Mouse (Mus musculus) CH12.LX (cell line): ENCODE measurements around the gene Tmed5. TPM values are rescaled to one million over a fixed set of nuclear protein-coding genes. Genes with fewer than 3 reads are reported as not detected.

Experiments
- DNase-seq: peaks from one replicate; pipeline ENCODE4 v3.0.0-alpha.2; 2013; ENCODE audit errors: extremely low read depth
- H3K27ac ChIP-seq: 2 replicates; pipeline ENCODE4 v1.5.1; 2012; ENCODE audit warnings: low read depth, mild to moderate bottlenecking, control low read depth, moderate library complexity; ENCODE audit not compliant: insufficient read depth
- H3K27me3 ChIP-seq: replicated peaks from 2 replicates; pipeline ENCODE3; 2012; ENCODE audit warnings: inconsistent platforms
- H3K36me3 ChIP-seq, 2 experiments: replicated peaks in 1 of 2; 2 replicates each; pipeline versions ENCODE3 to v1.6.1; 2012; ENCODE audit warnings: inconsistent platforms in 1 of 2, low read length in 1 of 2, mild to moderate bottlenecking in 1 of 2, mixed read lengths in 1 of 2, moderate library complexity in 1 of 2; ENCODE audit not compliant: control insufficient read depth in 1 of 2, insufficient read depth in 1 of 2
- H3K4me1 ChIP-seq, 2 experiments: 2 replicates each; pipeline ENCODE4 v1.6.1; 2012; ENCODE audit warnings: inconsistent platforms in 1 of 2, moderate library complexity in 1 of 2; ENCODE audit not compliant: insufficient read depth in 2 of 2, control insufficient read depth in 1 of 2
- H3K4me2 ChIP-seq: 2 replicates; pipeline ENCODE4 v1.6.1; 2012; ENCODE audit warnings: low read depth, mild to moderate bottlenecking, control low read depth; ENCODE audit not compliant: poor library complexity, insufficient read depth, severe bottlenecking
- H3K4me3 ChIP-seq, 3 experiments: fragments of 150-350 bp in 1 of 3; sonication (generic) in 1 of 3; replicated peaks in 1 of 3; 2 replicates each; pipeline versions ENCODE3 to v1.5.1; 2011 to 2012; ENCODE audit warnings: low read depth in 2 of 3, low read length in 2 of 3, mild to moderate bottlenecking in 2 of 3, moderate library complexity in 2 of 3, control low read depth in 1 of 3, improper control_type of control experiment in 1 of 3, inconsistent platforms in 1 of 3, mixed read lengths in 1 of 3; ENCODE audit not compliant: poor library complexity in 1 of 3
- H3K79me2 ChIP-seq: replicated peaks from 2 replicates; pipeline ENCODE4 v1.6.1; 2012; ENCODE audit warnings: mild to moderate bottlenecking, moderate library complexity; ENCODE audit not compliant: control insufficient read depth, poor library complexity, insufficient read depth, severe bottlenecking; ENCODE audit errors: extremely low read depth
- H3K9ac ChIP-seq: 2 replicates; pipeline ENCODE4 v1.6.1; 2012; ENCODE audit warnings: low read depth, mild to moderate bottlenecking, control low read depth, moderate library complexity; ENCODE audit not compliant: insufficient read depth
- H3K9me3 ChIP-seq: replicated peaks from 2 replicates; pipeline ENCODE3; 2012; ENCODE audit warnings: low read length, inconsistent platforms, mixed read lengths
- BHLHE40 ChIP-seq: IDR thresholded peaks from 2 replicates; pipeline ENCODE4 v1.6.1; 2011; ENCODE audit warnings: mild to moderate bottlenecking, low read depth, low read length, improper control_type of control experiment
- CHD2 ChIP-seq: IDR thresholded peaks from 2 replicates; pipeline ENCODE4 v1.6.1; 2011; ENCODE audit warnings: low read length, improper control_type of control experiment
- CTCF ChIP-seq, 2 experiments: IDR thresholded peaks in 1 of 2; conservative IDR thresholded peaks in 1 of 2; 2 replicates each; pipeline ENCODE4 v1.5.1; 2011 to 2012; ENCODE audit warnings: low read depth in 2 of 2, low read length in 2 of 2, improper control_type of control experiment in 1 of 2, inconsistent platforms in 1 of 2, mild to moderate bottlenecking in 1 of 2, moderate library complexity in 1 of 2
- E2F4 ChIP-seq: IDR thresholded peaks from 2 replicates; pipeline ENCODE4 v1.6.1; 2011; ENCODE audit warnings: low read depth, low read length, improper control_type of control experiment; ENCODE audit not compliant: insufficient replicate concordance
- EP300 ChIP-seq: IDR thresholded peaks from 2 replicates; pipeline ENCODE4 v1.6.1; 2011; ENCODE audit warnings: low read length, improper control_type of control experiment
- ETS1 ChIP-seq: conservative IDR thresholded peaks from 2 replicates; pipeline ENCODE4 v1.6.1; 2012; ENCODE audit warnings: low read depth, mild to moderate bottlenecking, inconsistent platforms, low read length, improper control_type of control experiment, moderate library complexity
- GABPA ChIP-seq: IDR thresholded peaks from 2 replicates; pipeline ENCODE4 v1.6.1; 2012; ENCODE audit warnings: low read depth, low read length, improper control_type of control experiment, inconsistent platforms; ENCODE audit not compliant: insufficient replicate concordance
- JUN ChIP-seq: IDR thresholded peaks from 2 replicates; pipeline ENCODE4 v1.6.1; 2011; ENCODE audit warnings: low read depth, mild to moderate bottlenecking, low read length, improper control_type of control experiment, moderate library complexity; ENCODE audit not compliant: insufficient read depth
- MAX ChIP-seq: IDR thresholded peaks from 2 replicates; pipeline ENCODE4 v1.6.1; 2011; ENCODE audit warnings: low read length, improper control_type of control experiment
- MAZ ChIP-seq: IDR thresholded peaks from 2 replicates; pipeline ENCODE4 v1.6.1; 2012; ENCODE audit warnings: low read depth, mild to moderate bottlenecking, inconsistent platforms, low read length, improper control_type of control experiment, moderate library complexity
- MEF2A ChIP-seq: IDR thresholded peaks from 2 replicates; pipeline ENCODE4 v1.6.1; 2014; ENCODE audit warnings: low read depth, mild to moderate bottlenecking, inconsistent platforms, low read length, improper control_type of control experiment, borderline replicate concordance
- MXI1 ChIP-seq: IDR thresholded peaks from 2 replicates; pipeline ENCODE4 v1.6.1; 2011; ENCODE audit warnings: mild to moderate bottlenecking, low read depth, low read length, improper control_type of control experiment
- MYC ChIP-seq: IDR thresholded peaks from 2 replicates; pipeline ENCODE4 v1.6.1; 2011; ENCODE audit warnings: low read depth, mild to moderate bottlenecking, improper control_type of control experiment, low read length
- NELFE ChIP-seq: IDR thresholded peaks from 2 replicates; pipeline ENCODE4 v1.6.1; 2011; ENCODE audit warnings: low read depth, low read length, improper control_type of control experiment
- NRF1 ChIP-seq: IDR thresholded peaks from 2 replicates; pipeline ENCODE4 v1.6.1; 2014; ENCODE audit warnings: low read depth, mild to moderate bottlenecking, inconsistent platforms, low read length, improper control_type of control experiment, moderate library complexity
- PAX5 ChIP-seq: IDR thresholded peaks from 2 replicates; pipeline ENCODE4 v1.6.1; 2012; ENCODE audit warnings: low read length, inconsistent platforms, mixed read lengths
- POLR2A ChIP-seq: IDR thresholded peaks from 2 replicates; pipeline ENCODE4 v1.6.1; 2011; ENCODE audit warnings: low read depth, mild to moderate bottlenecking, improper control_type of control experiment, low read length
- POLR2AphosphoS2 ChIP-seq: IDR thresholded peaks from 2 replicates; pipeline ENCODE4 v1.6.1; 2011; ENCODE audit warnings: low read depth, low read length, improper control_type of control experiment
- RCOR1 ChIP-seq: conservative IDR thresholded peaks from 2 replicates; pipeline ENCODE4 v1.6.1; 2012; ENCODE audit warnings: low read depth, mild to moderate bottlenecking, inconsistent platforms, low read length, improper control_type of control experiment
- SIN3A ChIP-seq: IDR thresholded peaks from 2 replicates; pipeline ENCODE4 v1.6.1; 2012; ENCODE audit warnings: low read length, improper control_type of control experiment, inconsistent platforms
- SMC3 ChIP-seq: IDR thresholded peaks from 2 replicates; pipeline ENCODE4 v1.6.1; 2011; ENCODE audit warnings: low read depth, low read length, improper control_type of control experiment
- TBP ChIP-seq: conservative IDR thresholded peaks from 2 replicates; pipeline ENCODE4 v1.6.1; 2011; ENCODE audit warnings: low read depth, low read length, improper control_type of control experiment
- TCF12 ChIP-seq: IDR thresholded peaks from 2 replicates; pipeline ENCODE4 v1.6.1; 2014; ENCODE audit warnings: low read depth, mild to moderate bottlenecking, inconsistent platforms, low read length, improper control_type of control experiment
- USF1 ChIP-seq: IDR thresholded peaks from 2 replicates; pipeline ENCODE4 v1.6.1; 2014; ENCODE audit warnings: low read depth, mild to moderate bottlenecking, inconsistent platforms, low read length, improper control_type of control experiment
- USF2 ChIP-seq: conservative IDR thresholded peaks from 2 replicates; pipeline ENCODE4 v1.6.1; 2011; ENCODE audit warnings: low read depth, low read length, improper control_type of control experiment
- ZKSCAN1 ChIP-seq: IDR thresholded peaks from 2 replicates; pipeline ENCODE4 v1.6.1; 2012; ENCODE audit warnings: low read depth, inconsistent platforms, low read length, improper control_type of control experiment, borderline replicate concordance
- ZMIZ1 ChIP-seq: IDR thresholded peaks from 2 replicates; pipeline ENCODE4 v1.6.1; 2012; ENCODE audit warnings: low read depth, mild to moderate bottlenecking, inconsistent platforms, low read length, improper control_type of control experiment
- ZNF384 ChIP-seq: IDR thresholded peaks from 2 replicates; pipeline ENCODE4 v1.6.1; 2012; ENCODE audit warnings: low read depth, low read length, improper control_type of control experiment, inconsistent platforms
- dilution Hi-C: fragments of 300-500 bp; cut with MboI; formaldehyde crosslinking; loops from 2 replicates; pipeline ENCODE4 v1.14.3; 2020; ENCODE audit warnings: low sequenced_read_pairs; ENCODE audit not compliant: extremely low pct_unique_long_range_greater_than_20kb, extremely low pct_ligation_motif_present
- in situ Hi-C: fragments of 300-500 bp; cut with MboI; formaldehyde crosslinking; loops from 3 replicates; pipeline ENCODE4 v1.14.3; 2019; ENCODE audit warnings: low sequenced_read_pairs, low pct_ligation_motif_present, low pct_unique_long_range_greater_than_20kb, mixed read lengths
- polyA plus RNA-seq: library from polyadenylated mRNA; unstranded; fragments of >175 nt; gene quantifications from 2 replicates; pipeline ENCODE4 v1.2.1, GENCODE M21; 2012; ENCODE audit warnings: low read depth; ENCODE audit not compliant: insufficient read length
- total RNA-seq, 2 experiments: library from RNA; depleted of rRNA; stranded (reverse); fragments of 300-350 nt in 1 of 2; fragments of >200 nt in 1 of 2; gene quantifications; 2 replicates each; pipeline ENCODE4 v1.2.3; 2012 to 2014

Gene Tmed5
- total and polyA plus RNA-seq, 3 experiments = 60.2 to 122 (median 74.6) TPM

GRCm38 (mm10) chr5:108076833-108077540 lies 55.4 kb downstream of the Tmed5 start:
- no peak overlapping the region for H3K4me3 ChIP-seq
- no peak overlapping the region for H3K9ac ChIP-seq
- H3K9me3 ChIP-seq = peaks cover 4% of the 10 kb centered on the region
- no peak overlapping the region for H3K4me2 ChIP-seq
- H3K36me3 ChIP-seq = peaks cover 32 to 68% of the 10 kb centered on the region in 2 experiments
- in situ Hi-C loops = no loop called here
- no peak for DNase-seq
- dilution Hi-C loops = no loop called here
- TF ChIP-seq USF2 (no peak), E2F4 (no peak), MXI1 (no peak), POLR2AphosphoS2 (no peak), RCOR1 (no peak), CHD2 (no peak), SMC3 (no peak), MEF2A (no peak), NRF1 (no peak), TBP (no peak), MAZ (no peak), NELFE (no peak), JUN (no peak), MYC (no peak), EP300 (no peak), ZNF384 (no peak), PAX5 (no peak), POLR2A (no peak), USF1 (no peak)
- H3K79me2 ChIP-seq = peaks cover 57% of the 10 kb centered on the region
- H3K4me1 ChIP-seq = peaks cover 0 to 48% of the 10 kb centered on the region in 2 experiments; a peak in 2 of 4 replicates
- H3K27me3 ChIP-seq = no peaks in the 10 kb centered on the region
- H3K27ac ChIP-seq = no peak overlapping the region

GRCm38 (mm10) chr5:108076241-108076640 lies 56.2 kb downstream of the Tmed5 start:
- dilution Hi-C loops = no loop called here
- peaks cover 62% of the 10 kb centered on the region for H3K79me2 ChIP-seq
- TF ChIP-seq GABPA (no peak), USF1 (no peak), EP300 (no peak), POLR2AphosphoS2 (no peak), TCF12 (no peak), BHLHE40 (no peak), MAZ (no peak), CTCF (conservative IDR thresholded peaks at IDR 0.05 in 1 of 2, IDR thresholded peaks at IDR 0.05 in 1 of 2; ENCODE audit: low read depth in 2 of 2, low read length in 2 of 2) (no peak), JUN (no peak), SIN3A (no peak), ZMIZ1 (no peak), MAX (no peak), CHD2 (no peak), MXI1 (no peak), ZKSCAN1 (no peak), ETS1 (no peak)
- peaks cover 0 to 48% of the 10 kb centered on the region in 2 experiments; a peak in 2 of 4 replicates for H3K4me1 ChIP-seq
- in situ Hi-C loops = no loop called here
- H3K9ac ChIP-seq = no peak overlapping the region
- no peak overlapping the region for H3K4me3 ChIP-seq
- H3K9me3 ChIP-seq = peaks cover 4% of the 10 kb centered on the region
- DNase-seq = no peak
- no peak overlapping the region for H3K4me2 ChIP-seq
- no peak overlapping the region for H3K27ac ChIP-seq
- peaks cover 29 to 69% of the 10 kb centered on the region in 2 experiments for H3K36me3 ChIP-seq
- no peaks in the 10 kb centered on the region for H3K27me3 ChIP-seq
